Mouse (Mus musculus) cerebellum, adult 18-20 months (tissue): ENCODE measurements around the gene Hectd4.
"Not testable (repeated sequence)": the region's sequence is repeated elsewhere in the genome, so short reads cannot be mapped to it uniquely, and the experiment has no call there.

Experiments
- DNase-seq, 2 experiments: peaks; one replicate each; pipeline ENCODE4 v3.0.0; 2021

Hectd4 gene

GRCm38 (mm10) chr5:121206984-121207383 lies 13.0 kb upstream of the Hectd4 start:
- DNase-seq = no peak

- no peak for DNase-seq
Observed at GRCm38 (mm10) chr5:121209755-121210600, 10.0 kb upstream of the Hectd4 start.

GRCm38 (mm10) chr5:121210601-121210924 lies 9.5 kb upstream of the Hectd4 start:
- no peak for DNase-seq

GRCm38 (mm10) chr5:121212108-121212507 lies 7.9 kb upstream of the Hectd4 start:
- DNase-seq = no peak

GRCm38 (mm10) chr5:121214707-121215106 lies 5.3 kb upstream of the Hectd4 start:
- no peak for DNase-seq

- DNase-seq = peak; percentile 71 to 85
Observed at GRCm38 (mm10) chr5:121215380-121216125, 4.5 kb upstream of the Hectd4 start.

- no peak for DNase-seq
Observed at GRCm38 (mm10) chr5:121216126-121216446, 3.9 kb upstream of the Hectd4 start.

GRCm38 (mm10) chr5:121216584-121217312 lies 3.3 kb upstream of the Hectd4 start:
- DNase-seq = not testable (repeated sequence)

- no peak for DNase-seq
Observed at GRCm38 (mm10) chr5:121217313-121217634, 2.7 kb upstream of the Hectd4 start.

- no peak for DNase-seq
Observed at GRCm38 (mm10) chr5:121219190-121219589, 829 bp upstream of the Hectd4 start.

- peak; percentile 59 to 65 for DNase-seq
Observed at GRCm38 (mm10) chr5:121220732-121221301, 798 bp downstream of the Hectd4 start.

- DNase-seq = peak in 1 of 2 experiments; percentile 38
Observed at GRCm38 (mm10) chr5:121221328-121221850, 1.4 kb downstream of the Hectd4 start.

- not testable (repeated sequence) for DNase-seq
Observed at GRCm38 (mm10) chr5:121224020-121224419, 4.0 kb downstream of the Hectd4 start.

- peak in 1 of 2 experiments; percentile 33 for DNase-seq
Observed at GRCm38 (mm10) chr5:121224856-121225255, 4.8 kb downstream of the Hectd4 start.

- no peak for DNase-seq
Observed at GRCm38 (mm10) chr5:121225854-121226253, 5.8 kb downstream of the Hectd4 start.

GRCm38 (mm10) chr5:121226406-121226805 lies 6.4 kb downstream of the Hectd4 start:
- DNase-seq = no peak

GRCm38 (mm10) chr5:121226845-121227244 lies 6.8 kb downstream of the Hectd4 start:
- DNase-seq = no peak

- DNase-seq = not testable (repeated sequence)
Observed at GRCm38 (mm10) chr5:121227330-121227729, 7.3 kb downstream of the Hectd4 start.

- no peak for DNase-seq
Observed at GRCm38 (mm10) chr5:121229182-121229581, 9.2 kb downstream of the Hectd4 start.

- no peak for DNase-seq
Observed at GRCm38 (mm10) chr5:121230811-121231210, 10.8 kb downstream of the Hectd4 start.

GRCm38 (mm10) chr5:121232789-121233188 lies 12.8 kb downstream of the Hectd4 start:
- no peak for DNase-seq

GRCm38 (mm10) chr5:121233726-121234125 lies 13.7 kb downstream of the Hectd4 start:
- no peak for DNase-seq

- peak; percentile 64 to 74 for DNase-seq
Observed at GRCm38 (mm10) chr5:121236171-121236570, 16.2 kb downstream of the Hectd4 start.
